Mouse (Mus musculus) adrenal gland, adult (tissue): ENCODE results near the gene Magee1.
"Not testable (repeated sequence)": the region's sequence is repeated elsewhere in the genome, so short reads cannot be mapped to it uniquely, and the experiment has no call there.

Experiments
- DNase-seq, 2 experiments: peaks; one replicate each; pipeline ENCODE4 v3.0.0; 2022 to 2023; ENCODE audit warnings: low spot score in 1 of 2; ENCODE audit not compliant: inconsistent age in 2 of 2

Magee1 gene

DNA sequence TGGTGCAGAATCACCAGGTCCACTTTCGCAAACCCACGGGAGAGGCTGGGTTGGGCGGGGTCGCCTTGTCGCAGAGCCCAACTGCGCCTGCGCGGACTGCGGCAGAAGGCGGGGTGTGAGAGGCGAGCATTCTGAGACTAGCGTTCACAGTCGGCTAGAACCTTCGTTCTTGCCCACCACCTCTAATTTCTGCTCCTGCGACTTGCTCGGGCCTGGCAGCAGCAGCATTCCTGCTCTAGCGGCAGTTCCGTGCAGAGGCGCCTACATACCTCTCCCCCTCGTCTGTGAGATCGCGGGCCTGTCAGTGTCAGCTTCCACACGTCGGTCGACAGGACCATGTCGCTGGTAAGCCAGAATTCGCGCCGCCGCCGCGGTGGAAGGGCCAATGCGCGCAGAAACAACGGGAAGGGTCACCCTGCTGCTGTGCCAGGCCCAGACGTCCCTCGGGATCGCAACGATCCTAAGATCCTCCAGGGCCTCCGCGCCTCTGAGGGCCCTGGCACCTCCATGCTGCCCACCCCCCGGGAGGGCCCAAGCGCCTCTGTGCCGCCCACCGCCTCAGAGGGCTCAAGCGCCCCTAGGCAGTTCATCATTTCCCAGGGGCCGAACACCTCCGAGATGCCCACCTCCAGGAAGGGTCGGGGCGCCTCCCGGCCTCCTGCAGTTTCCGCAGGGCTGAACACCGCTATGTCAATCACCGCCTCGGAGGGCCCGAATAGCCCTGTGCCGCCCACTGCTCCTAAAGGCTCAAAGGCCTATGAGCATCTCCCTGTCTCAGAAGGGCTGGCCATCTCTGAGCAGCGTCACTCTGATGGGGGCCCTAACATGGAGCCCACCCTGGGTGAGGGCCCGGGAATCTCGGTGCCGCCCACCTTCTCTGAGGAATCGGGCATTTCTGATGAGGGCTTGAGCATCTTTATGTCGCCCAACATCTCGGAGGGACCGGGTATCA is at the start of gene Magee1:
Gene Magee1 (plus strand): TSS at position 104 of the 952 bp plus-strand sequence.
- DNase-seq: peak; percentile 77 to 91

DNA sequence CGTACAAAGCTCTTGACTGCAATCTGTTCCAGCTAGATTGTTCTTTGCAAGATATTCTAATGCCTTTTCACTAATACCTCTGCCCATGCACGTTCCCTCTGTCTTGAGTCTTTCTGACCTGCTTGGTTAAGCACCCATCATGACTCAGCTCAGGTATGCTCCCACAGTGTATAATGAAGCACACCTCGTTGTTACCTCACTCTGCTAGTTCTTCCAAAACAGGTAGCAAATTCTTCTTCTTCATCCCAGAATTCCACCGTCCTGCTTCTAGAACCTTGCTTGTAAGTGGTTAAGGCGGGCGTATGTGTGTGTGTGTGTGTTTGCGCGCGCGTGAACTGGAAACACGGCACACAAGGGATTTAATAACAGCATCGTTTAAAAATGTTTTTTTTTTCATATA is 41.0 kb upstream of the Magee1 start:
- no peak for DNase-seq

DNA sequence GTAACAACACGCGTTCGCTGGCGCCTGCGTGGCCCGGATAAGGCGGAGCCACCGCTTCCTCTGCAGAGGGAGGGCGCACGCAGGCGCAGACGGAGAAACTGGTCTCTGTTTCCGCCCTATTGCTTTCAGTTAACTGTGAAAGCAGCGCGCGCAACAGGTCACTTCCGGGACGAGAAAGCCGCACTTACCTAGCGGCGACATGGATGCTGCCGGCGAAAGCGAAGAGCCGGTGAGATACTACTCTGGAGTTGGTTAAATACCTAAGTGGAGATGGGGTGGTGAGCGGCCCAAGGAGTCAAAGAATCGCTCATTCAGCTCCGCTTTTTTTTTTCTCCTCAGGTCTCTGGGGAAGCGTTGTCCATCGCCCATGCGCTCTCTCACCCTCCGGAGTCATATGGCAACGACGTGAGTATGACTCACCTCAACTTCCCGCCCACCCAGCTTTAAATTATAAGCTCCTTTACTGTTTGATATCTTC is 40.5 kb upstream of the Magee1 start, which contains the start of gene Pbdc1:
Gene Pbdc1 (plus strand): TSS at position 142 of the 478 bp plus-strand sequence.
- peak; percentile 91 to 98 for DNase-seq

DNA sequence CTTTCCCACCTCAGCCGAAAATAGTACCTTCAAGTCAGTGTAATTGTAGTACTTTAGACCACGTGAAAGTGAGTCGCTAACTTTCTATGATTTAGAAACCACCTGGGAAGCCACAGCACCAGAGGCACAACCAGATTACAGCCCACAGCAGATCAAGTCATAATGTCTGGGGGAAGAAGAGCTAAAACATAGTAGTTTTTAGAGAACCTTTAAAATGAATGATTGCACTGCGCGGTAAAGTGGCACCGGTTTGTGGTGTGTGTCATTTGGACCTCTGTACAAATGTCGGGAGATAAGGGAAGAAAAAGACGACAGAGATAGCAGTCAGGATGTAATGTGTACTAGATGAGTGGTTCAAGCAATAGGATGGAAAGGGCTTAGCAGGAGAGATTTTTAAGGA is 40.1 kb upstream of the Magee1 start:
- DNase-seq: no peak

DNA sequence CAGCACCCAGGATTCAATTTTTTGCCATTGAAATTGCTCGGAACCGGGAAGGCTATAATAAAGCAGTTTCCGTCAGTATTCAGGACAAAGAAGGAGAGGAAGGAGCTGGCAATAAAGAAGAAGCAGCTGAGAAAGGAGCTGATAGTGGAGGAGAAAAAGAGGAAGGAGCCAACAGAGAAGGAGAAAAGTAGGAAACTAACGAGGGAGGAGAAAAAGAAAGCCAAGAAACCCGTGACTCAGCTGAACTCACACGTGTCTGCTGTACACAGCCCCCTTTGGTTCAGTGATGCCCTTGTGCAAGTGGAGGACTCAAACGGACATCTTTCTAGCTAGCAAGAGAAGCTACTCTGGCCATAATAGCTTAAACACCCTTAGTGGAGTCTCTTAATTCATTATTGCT is 37.2 kb upstream of the Magee1 start:
- not testable (repeated sequence) for DNase-seq

DNA sequence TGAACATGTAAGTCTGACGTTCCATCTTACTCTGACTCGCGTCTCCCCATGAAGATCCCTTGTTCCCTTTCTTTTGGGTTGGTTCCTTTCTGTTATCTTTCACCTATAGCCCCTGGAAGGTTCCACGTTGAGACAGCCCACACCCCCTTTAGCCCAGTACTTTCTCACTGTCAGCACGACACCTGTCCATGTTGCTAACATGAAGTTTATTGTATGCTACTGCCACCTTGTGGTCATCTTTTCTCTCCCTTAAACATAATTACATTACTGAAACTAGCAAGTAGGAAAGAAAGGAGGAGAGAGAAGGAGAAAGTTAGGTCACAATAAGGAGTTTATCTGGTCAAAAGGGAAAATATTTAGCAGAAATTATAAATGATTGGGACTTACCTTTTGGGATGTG is 16.0 kb upstream of the Magee1 start:
- DNase-seq: peak in 1 of 2 experiments; percentile 79

DNA sequence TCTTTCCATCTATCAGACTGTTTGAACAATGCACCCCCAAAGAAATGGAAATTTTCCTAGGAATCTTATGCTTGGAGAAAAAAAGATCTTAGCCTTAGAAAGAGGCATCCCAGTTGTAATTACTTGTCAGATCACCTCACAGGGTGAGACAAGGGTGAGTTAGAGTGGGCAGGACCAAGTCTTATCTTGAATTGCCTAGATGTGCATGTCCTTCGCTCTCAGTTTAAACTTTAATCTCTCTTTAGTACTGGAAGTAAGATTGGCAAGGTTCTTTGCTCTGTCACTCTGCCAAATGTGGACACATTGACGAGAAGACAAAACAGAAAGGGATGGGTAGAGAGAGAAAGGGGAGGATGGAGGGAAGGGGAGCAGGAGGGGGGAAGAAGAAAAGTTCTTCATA is 5.2 kb upstream of the Magee1 start:
- DNase-seq: no peak

DNA sequence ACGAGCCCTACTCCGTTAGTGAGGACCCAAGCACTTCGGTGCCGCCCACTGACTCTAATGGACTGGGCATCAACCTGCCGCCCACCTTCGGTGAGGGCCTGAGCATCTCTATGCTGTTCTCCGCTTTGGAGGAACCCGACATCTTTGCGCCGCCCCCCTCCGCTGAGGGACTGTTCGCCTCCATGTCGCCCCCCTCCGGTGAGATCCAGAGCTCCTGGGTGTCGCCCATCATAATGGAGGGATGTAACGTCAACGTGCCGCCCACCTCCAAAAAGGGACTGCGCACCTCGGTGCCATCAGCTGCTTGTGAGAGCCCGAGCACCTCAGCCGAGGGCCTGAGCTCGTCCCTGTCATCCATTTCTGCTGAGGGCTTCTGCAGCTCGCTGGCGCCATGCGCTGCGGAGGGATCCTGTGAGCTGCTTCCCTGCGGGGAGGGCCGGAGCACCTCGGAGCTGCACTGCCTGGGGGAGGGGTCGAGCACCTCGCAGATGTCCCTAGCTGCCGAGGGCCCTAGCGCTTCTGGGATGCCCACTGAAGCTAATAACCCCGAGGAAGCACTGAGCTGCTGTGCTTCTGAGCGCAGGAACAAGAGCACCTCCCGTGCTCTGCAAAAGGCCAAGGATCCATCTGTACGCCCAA is 1.2 kb downstream of the Magee1 start:
- peak; percentile 65 to 89 for DNase-seq

DNA sequence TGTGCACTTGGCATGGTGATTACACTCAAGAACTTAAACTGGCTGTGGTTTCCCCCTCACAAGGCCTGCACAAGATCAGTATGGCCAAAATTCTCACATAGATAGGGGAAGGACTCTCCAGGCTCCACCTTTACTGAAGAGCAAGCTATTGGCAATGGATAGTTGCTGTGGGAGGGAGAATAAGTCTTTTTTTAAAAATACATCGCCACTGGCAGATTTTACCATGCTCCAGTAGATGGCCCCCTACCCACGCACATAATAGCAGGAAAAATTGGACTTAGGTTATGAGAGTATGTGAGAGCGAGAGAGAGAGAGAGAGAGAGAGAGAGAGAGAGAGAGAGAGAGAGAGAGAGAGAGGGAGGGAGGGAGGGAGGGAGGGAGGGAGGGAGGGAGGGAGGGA is 4.7 kb downstream of the Magee1 start:
- DNase-seq: peak in 1 of 2 experiments; percentile 28

DNA sequence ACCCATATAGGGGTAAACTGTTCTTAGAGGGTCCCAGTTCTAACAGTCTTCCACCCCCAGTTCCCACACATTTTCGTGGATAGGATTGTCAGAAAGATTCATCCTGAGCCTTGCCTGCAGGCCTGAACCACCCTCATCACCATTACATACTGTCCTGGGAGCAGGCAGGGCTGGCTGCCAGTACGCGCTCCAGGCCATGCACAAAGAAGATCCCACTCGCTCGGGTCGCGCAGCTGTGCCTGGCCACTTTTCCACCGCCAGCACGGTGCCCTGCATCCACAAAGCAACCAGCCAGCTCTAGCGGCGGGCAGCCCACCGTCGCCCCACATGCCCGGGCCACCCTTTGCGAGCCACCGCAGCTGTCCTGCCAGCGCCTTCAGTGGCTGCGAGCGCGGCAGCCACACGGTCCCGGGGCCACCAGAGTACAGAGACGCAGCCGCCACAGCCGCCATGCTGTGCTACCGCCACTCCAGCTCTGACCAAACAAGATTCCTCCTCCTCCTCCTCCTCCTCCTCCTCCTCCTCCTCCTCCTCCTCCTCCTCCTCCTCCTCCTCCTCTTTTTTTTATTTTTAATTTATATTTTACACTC is 31.8 kb downstream of the Magee1 start:
- DNase-seq: no peak

DNA sequence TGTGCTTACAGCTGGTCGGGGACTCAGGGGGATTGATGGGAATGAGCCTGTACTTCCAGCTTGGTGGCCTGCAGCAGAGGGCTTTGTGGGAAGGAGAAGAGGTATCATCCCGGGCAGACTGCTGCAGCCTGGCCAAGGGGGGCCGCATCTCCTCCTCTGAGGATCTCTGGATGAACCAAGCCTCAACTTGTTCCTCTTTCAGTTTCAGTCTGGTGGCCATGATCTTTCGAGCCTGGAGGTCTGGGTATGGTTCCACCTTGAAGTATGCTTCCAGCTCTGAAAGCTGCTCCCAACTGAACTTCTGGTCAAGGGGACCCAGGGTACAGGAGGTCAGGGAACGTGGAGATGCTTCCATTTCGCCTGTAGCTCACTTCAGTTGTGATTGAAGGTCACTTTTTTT is 44.8 kb downstream of the Magee1 start:
- not testable (repeated sequence) for DNase-seq

DNA sequence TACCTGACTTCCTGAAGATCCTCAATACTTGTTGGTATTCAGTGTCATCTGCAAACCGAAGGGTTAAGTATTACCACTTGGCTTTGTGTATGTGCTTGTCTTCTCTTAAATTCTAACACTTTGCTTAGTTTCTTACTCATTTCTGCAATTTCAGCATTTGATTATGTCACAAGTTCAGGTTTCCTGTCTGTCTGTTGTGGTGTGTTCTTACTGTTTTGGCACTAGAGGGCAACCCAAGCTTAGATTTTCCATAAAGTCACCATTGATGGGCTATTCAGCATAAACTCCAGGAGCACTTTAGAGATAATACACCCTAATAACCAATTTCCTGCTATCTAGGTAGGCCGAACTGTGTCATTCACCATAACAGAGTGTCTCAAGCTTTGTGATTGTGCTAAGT is 47.0 kb downstream of the Magee1 start:
- DNase-seq: peak in 1 of 2 experiments; percentile 15
